Mouse (Mus musculus) cerebellum, postnatal 25 days (tissue): ENCODE results near the gene Dlgap1.
A peak's percentile ranks its signal among the peaks of the same experiment; 100 is the strongest.

Experiments used
- DNase-seq, 2 experiments: peaks; one replicate each; pipeline ENCODE4 v3.0.0; 2021; ENCODE audit warnings: mixed read lengths in 2 of 2

Gene Dlgap1

DNA sequence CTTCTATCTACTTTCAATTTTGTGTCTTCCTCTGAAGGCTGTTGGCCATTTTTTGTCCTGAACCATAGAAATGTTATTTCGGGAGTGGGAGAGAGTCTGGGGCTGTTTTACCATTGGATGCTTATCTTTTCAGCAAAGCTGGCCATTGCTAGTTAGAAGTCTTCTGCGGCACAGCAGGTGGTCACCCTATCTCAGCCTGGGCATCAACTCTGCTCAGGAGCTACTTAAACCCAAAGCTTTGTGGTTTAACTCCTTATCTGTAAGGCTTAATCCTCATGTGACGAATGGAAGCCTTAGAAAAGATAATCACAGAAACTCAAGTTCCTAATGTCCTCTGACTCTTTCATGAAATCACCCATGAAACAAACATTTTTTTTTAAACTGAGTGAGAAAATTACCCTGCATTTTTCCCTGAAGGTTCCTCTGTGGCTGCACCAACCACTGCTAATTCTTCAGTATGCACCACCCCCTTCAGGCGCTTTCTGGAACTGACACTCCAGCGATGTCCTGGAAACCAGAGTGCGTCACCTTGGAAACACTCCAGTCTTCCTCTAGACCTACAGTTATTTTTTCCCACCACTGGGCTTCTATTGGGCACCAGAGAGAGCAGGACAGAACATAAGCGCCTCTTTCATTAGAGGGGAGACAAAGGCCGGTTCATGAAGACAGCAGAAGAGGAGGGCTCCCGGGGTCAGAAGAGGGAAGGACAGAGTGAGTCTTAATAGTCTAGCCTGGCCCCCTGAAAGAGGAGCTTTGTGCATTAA is 664.5 kb downstream of the Dlgap1 start:
- peak; percentile 91 to 93 for DNase-seq

DNA sequence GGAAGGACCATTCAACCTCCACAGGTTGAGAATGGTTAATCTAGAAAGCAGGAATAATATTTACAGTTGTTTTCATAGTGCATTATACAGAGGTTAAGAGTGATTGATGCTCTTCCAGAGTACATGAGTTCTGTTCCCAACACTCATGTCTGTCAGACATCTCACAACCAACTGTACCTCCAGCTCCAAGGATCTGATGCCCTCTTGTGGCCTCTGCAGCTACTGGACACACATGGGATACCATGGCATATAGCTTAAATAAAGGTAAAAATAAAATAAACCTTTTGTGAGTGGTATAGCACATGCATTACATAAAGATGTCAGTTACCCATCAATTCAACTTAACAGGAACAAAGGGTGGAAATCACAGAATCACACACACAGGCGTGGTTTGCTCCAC is 674.3 kb downstream of the Dlgap1 start:
- DNase-seq, result no peak

DNA sequence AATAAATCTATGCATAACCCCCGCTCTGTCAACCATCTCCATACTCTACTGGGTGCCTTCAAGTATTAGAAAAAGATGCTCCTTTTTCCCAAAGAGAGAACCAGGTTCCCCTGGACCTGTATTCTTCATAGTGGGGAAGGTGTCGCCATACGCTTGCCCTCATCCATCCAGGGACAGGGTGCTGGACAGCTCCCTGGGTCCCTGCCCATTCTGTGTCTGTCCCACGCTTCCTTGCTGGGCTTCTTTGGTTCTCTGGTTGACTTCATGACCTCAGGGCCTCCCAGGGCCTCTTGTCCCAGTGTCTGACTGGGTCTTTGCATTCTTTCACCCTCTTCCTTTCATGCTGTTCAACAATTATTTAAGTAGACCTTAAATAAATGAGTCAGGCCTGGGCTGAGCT is 677.8 kb downstream of the Dlgap1 start:
- no peak for DNase-seq

DNA sequence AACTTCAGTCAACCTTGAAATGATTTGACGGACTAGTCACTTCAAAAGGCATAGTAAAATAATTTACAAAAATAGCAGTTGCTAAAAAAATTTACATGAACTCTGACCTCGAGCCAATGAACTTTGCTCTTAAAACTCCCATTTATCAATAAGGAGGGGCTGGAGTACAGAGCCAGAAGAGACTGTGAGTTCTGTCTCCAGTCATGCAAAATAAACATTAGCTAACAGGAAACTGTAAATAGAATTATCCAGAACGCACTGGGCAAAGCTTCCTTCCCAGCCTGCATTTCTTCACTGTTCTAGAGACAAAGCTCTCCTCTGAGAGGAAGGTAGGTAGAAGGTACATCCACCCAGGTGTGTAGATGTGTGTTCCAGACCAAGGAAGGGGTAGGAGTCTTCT is 692.5 kb downstream of the Dlgap1 start:
- no peak for DNase-seq

DNA sequence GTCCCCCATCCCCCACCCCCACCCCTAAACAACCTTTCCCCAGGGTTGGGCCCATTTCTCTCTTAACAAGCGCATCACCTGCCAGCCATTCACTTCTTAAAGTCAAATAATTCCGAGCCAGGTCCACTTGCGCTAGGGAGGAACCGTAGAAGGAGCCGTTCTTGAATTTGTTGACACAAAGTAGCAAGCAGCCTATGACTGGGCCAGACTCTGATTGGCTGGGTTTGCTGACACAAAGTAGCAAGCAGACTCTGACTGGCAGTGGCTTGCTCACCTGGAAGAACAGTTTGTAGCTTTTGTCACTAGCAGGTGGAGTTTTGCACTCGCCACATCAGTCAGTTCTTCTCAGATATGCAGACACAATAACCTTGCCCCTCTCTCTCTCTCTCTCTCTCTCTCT is 695.1 kb downstream of the Dlgap1 start:
- DNase-seq, result no peak

DNA sequence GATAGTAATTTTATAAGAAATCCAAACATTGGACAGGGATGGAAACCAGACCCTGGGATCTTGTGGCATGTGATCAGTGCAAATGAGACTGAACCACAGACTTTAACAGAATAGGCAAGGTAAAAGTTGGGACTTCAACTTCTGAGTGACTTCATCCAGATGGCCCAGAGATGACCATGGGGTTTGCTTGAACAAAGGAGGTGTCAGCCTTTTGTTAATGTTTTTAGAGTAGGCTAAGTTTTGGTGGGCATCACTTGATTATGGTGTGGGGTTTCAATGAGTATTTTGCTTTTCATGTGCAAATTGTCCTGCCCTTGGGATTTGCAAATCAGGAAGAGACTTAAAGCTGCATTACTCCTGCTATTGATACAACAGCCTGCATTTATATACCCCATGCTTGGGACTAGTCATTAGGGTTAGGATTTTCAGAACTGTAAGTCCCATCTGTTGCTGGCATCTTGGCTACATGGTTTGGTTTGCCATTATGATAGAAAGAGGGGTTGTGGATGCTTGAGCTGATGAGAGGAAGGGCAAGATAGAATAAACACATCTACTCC is 695.7 kb downstream of the Dlgap1 start:
- no peak for DNase-seq

DNA sequence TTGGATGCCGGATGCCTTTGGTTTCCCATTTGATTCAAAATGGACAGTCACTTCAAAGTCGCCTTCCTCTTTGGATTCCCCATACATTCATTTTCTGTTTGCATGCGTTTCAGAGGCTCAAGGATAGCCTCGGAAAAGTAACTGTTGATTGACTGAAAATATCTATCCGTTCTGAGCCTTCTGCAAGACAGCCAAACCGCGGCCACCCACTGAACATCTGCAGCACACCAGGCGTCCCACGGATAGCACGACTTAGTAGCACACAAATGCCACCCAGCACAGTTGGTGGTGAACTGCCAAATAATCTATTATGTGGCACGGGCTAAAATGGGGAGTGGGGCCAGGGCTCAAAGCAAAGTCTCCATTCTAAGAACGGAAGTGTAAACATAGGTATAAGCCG is 705.1 kb downstream of the Dlgap1 start:
- no peak for DNase-seq

DNA sequence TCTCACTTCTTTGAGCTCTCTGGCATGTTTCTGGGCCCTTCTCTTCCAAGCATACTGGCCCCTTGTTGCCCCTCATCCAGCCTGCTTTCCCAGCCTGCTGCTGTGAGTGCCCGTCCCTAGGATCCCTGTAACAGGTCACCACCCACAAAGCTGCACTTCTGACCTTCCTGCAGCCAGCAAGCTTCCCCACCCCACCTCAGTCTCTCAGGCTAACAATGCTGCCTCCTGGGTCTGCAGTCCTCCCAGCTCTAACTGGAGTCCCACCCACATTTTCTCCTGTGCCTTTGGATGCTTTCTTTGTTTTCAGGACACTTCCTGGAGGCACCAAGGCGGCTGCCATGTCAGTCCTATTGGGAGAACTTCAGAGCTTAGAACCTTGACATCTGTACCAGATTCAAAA is 707.6 kb downstream of the Dlgap1 start:
- no peak for DNase-seq

DNA sequence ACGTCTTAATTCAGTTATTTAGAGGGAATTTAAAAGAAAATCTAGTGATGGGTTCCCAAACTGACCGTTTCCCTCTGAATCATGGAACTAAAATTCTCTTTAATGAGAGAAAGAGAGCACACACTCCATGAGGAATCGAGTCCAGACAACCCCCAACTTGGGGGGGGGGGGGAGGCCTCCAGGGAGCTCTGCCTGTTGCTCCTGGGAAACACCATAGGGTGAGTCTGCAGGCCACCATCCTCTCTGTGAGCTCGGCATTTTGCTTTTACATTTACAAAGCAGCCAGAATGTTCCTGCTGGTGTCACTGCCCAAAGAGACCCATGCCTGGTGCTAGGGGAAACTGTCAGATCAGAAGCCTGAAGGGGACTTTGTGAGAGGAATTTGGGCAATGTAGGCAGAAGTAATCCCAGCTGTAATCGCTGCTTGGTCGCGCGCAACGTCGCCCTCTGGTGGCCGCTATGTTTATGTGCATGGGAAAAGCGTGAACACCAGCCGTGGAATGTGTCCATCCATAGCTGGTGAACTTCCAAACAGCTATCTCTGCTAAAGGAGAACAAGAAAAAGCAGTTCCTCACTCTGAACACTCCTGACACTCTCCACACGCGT is 714.8 kb downstream of the Dlgap1 start:
- DNase-seq, result peak; percentile 86 to 90

DNA sequence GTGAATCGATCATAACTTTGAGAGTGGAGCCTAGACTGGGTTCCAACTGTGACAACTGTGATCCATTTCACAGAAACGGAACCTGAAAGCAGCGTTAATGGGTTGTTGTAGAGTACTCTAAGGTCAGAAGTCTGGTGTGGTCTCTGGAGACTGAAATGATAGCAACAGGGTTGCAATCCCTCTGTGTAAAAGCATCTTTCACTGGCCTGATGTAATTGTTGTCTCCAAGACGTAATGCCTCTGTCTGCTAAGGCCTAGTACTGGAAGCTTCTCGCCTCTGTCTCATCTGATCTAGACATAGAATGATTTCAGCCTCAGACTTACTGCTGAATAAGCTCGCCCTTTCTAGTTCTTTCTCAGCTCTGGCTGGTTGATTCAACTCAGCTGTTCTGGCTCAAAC is 721.3 kb downstream of the Dlgap1 start:
- no peak for DNase-seq

DNA sequence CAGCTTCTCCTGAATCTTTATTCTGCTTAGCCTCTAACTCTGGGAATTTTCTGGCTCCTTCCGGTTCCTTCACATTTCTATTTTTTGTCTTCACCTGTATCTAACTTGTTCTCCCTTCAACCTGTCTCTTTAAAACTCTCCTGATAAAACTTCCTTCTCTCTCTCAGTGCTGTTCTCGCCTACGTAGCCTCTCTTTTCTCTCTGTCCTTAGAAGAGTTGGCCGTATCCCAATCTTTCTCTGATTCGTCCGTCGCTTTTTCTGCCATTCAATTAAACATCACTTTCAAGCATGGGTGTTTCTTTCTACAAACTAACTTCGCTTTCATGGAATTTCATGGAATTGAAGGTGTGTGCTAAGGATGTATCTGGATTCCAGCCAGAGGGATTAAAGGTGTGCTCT is 721.7 kb downstream of the Dlgap1 start:
- DNase-seq, result no peak

DNA sequence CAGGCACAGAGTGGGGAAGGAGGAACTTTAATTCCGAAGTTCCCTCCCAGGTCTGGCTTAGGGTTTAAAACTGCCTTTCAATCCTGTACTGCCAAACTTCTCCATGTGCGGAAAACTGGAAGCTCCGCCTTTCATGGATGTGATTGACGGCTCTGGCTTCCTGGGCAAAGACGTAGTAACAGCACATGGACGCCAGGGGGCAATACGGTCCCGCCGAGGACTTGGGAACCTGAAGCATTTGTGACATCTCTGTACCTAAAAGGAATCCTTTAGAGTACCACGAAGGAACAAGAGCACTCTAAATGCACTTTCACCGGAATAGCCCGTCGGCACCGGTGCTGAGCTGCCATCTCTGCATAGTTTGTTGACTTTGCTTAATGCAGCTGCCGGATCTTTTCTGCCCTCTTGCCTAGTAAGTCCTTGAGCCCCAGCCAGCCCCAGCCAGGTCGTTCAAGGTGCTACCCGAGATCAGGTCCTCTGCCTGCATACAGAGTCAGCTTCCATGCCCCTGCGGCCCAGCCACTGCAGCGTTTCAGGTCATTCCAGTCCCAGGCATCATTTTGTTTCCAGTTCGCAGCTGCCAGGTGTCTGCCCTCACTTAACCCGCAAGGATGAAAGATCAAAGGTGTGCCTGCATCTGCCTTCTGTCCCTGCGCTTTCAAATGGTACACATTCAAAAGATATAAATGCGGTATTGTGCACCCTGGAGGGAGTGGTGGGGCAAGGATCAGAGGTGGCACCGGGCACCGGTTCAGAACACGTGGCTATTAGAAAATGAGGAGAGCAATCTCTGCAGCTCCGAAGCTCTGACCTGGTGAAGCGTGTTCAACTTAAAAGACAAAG is 738.3 kb downstream of the Dlgap1 start:
- peak; percentile 82 to 85 for DNase-seq

DNA sequence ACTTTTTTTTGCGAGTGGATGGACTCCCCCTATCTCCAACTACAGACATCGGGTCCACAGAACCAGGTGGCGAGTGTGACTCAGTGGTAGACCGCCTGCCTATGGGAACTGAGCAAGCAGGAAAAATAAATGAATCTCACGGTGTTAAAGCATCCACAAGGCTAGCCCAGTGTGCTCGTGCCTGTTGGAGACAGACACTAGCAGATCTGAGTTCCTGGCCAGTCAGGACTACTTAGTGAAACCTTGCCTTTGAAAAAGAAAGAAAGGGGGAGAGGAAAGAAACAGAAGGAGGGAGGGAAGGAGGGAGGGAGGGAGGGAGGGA is 738.9 kb downstream of the Dlgap1 start:
- DNase-seq, result no peak

DNA sequence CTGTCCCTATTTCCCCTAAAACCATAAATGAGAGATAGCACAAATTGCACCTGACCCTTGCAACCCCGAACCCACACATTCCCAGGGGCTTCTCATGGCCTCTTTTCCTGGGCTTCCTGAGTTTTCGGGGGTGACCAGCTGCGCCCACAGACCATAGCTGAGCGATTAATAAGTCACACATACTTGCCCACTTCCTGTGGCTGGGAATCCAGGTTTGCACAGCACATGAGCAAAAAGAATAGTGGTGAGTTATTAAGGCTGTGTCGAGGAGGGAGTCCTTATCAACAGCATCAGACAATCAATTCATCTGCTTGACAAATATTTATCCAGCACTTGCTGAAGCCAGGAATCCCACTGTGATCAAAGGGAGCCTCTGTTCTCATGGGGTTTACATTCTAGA is 740.7 kb downstream of the Dlgap1 start:
- no peak for DNase-seq

DNA sequence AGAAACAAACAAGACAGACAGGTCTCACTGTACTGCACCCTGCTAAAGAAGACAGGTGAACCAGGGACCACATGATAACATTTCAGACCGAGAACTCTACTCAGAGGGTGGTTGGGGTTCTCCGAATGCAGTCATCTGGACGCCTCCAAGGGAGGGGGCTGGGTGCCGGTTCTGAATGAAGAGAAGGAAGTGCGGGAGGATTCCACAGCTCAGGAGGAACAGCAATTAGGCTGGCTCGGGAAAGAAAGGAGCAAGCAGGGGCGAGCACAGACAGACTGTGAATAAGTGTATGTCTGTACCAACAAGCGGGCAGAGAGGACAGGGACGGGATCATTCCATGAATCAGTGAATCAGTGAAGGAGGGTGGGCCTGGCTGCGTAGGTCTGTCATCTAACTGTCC is 744.6 kb downstream of the Dlgap1 start:
- DNase-seq, result no peak

DNA sequence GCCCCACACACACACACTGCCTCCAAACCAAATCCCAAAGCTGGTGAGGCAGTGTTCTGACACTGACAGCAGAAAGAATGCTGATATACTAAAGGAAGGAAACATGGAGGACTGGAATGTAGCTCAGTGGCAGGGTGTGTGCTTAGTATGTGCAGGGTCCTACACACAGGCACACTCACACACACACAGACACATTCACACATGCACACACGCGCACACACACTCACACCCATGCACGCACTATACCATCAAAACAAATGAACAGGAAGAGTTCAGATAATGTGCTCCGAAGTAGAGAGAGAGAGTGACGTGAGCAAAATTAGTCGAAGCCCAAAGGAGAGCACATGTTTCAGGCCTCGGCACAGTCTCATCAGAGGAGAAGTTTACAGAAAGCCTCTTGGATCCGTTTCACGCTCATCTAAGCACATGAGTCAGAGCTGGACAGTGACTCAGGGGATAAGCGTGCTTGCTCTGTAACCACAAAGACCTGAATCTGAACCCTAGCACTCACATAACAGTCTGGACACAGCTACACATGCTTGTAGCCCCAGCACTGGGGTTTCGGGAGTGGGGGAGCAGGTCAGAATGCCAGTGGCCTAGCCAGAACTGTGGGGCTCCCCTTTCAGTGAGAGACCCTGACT is 750.9 kb downstream of the Dlgap1 start:
- DNase-seq, result no peak

DNA sequence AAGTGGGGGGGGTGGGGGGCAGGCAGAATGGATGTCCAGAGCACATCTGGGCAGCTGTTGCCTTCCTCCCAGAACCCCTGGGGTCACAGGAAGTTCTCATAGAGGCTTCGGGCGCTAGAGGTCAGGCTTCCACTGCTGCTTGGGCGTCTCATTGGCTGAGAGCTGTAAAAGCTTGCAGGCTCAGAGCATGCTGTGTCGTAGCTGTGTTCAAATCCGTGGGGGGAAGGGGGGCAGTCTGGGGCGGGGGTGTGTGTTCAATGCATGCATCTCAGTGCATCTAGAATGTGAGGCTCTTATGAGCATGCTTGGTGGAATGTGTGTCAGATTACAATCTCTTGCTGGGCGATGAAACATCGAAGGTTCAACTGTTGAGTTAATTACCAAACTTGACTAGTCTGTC is 751.9 kb downstream of the Dlgap1 start:
- DNase-seq, result no peak

DNA sequence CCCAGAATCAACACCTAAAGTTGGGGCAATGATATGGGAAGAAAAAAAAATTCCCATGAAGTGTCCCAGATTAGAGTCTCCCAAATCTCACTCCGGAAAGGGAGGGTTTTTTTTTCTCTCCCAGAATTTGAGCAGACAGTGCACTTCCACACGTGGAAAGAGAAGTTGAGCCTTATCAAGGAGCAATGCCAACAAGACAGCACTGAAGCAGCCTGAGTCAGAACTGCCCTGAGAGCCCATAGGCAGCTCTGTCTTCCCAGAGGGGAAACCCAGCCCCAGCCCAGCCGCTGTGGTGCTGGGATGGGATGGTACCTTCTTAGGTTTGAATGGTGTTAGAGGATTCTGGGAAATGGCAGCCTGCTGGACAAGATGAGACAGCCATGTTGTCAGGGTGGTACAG is 753.3 kb downstream of the Dlgap1 start:
- no peak for DNase-seq

DNA sequence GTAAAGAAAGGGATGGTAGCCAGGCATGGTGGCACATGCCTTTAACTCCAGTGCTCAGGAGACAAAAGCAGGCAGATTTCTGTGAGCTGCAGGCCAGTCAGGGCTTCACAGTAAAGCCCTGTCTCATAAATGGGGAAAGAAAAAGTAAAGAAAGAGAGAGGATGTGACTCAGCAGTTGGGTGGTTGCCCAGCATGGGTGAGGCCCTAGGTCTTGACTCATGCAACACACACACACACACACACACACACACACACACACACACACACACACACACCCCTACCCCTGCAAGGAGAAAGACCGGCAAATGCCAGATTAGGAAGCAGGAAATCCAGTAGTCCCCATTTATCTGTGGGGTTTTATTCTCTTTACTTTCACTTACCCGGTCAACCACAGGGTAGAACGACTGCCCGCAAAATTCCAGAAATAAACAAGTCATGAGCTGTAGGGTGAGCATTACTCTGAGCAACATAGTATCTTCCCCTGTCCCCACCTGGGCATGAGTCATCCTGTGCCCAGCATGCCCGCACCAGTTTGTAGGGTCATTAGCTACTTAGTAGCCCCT is 759.9 kb downstream of the Dlgap1 start:
- peak in 1 of 2 experiments; percentile 59 for DNase-seq

DNA sequence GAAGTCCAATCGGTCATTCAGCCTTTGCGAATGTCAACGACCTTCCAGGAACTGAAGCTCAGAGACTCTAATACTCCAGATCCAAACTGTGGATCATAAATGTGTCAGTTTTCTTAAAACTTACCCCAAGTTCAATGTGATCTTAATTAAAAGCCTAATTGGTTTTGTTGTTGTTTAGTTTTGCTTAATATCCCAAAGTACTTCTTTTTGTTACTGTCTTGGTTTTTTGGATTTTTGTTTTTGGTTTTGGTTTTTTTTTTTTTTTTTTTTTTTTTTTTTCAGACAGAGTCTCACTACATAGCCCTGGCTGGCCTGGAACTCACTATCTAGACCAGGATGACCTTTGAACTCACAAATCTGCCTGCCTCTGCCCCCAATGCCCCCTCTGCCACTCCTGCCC is 765.9 kb downstream of the Dlgap1 start:
- DNase-seq, result no peak

DNA sequence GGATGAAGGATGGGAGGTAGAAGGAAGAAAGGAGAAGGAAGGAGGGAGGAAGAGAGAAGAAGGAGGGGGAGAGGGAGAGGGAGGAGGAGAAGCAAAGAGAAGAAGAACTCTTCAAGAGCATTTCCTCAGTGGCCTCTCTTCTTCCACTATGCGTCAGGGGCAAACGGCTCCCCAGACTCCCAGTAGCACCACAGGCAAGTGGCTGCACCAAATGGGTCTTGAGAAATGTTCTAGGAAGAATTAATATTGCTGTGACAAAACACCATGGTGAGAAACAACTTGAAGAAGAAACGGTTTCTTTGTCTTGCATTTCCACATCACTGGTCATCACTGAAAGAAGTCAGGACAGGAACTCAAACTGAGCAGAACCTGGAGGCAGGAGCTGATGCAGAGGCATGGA is 766.5 kb downstream of the Dlgap1 start:
- DNase-seq, result no peak

DNA sequence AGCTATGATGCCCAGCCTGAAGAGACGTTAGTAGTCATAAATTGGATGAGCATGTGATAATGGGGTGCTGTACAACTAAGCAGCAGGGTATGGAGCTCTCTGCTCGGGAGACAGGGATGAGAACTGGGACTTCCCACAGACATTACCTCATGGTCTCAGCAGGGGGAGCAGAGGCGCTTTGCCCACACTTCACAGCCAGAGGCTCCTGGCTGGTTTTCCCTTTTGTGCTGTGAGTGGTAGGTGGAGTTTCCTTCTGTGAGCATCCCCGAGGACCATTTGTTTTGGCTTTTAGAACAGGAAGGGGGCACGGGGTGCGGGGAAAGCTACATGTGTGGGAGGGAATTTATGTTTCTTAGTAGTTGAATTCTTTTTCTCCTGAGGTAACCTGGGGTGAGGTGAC is 768.6 kb downstream of the Dlgap1 start:
- DNase-seq, result peak; percentile 42 to 54
